Mouse (Mus musculus) B cell, adult 62 days (primary cell): Measurements from ENCODE around the gene Ddr2. TPM values are rescaled to one million over a fixed set of nuclear protein-coding genes. Genes with fewer than 3 reads are reported as not detected.

Experiments
- total RNA-seq: library from RNA; stranded (reverse); gene quantifications from 4 replicates; pipeline ENCODE4 v1.2.4, GENCODE M21; 2023

Ddr2 gene
- total RNA-seq = 0.19 TPM in 1 of 4 replicates, not detected in the others

GRCm38 (mm10) chr1:170110516-170111332 is at the start of gene Ddr2:
TSS of gene Ddr2 (minus strand) at chr1:170110762.

GRCm38 (mm10) chr1:169968792-169969515 is 141.6 kb downstream of the Ddr2 start, which contains the start of gene Hsd17b7:
TSS of gene Hsd17b7 (minus strand) at chr1:169969241.

GRCm38 (mm10) chr1:169928454-169928971 is 182.0 kb downstream of the Ddr2 start, which contains the start of gene Ccdc190:
TSS of gene Ccdc190 (plus strand) at chr1:169928648.

Other genes with a start within 250 kb of the Ddr2 start
- not detected in 4 replicates for gene Ccdc190, start 182.1 kb downstream of the Ddr2 start, total RNA-seq
- gene Hsd17b7, start 141.5 kb downstream of the Ddr2 start, total RNA-seq = 9.0 to 13.0 TPM (median 10.9 TPM) in 4 replicates
- gene Uap1, start 64.2 kb upstream of the Ddr2 start, total RNA-seq = 66.1 to 84.7 TPM (median 75.8 TPM) in 4 replicates
- gene Uhmk1, start 104.6 kb upstream of the Ddr2 start, total RNA-seq = 64.0 to 66.4 TPM (median 65.2 TPM) in 4 replicates
- gene Sh2d1b2, start 122.0 kb upstream of the Ddr2 start, total RNA-seq = not detected in 4 replicates
- gene Sh2d1b1, start 166.6 kb upstream of the Ddr2 start, total RNA-seq = 0.52 to 0.89 TPM (median 0.83 TPM) in 4 replicates
- gene Gm7694, start 195.6 kb upstream of the Ddr2 start, total RNA-seq = 0.13 to 0.14 TPM in 2 of 4 replicates, not detected in the others
- not detected in 4 replicates for gene Spata46, start 198.0 kb upstream of the Ddr2 start, total RNA-seq